Mouse (Mus musculus) ovary, postnatal 36 days (tissue): ENCODE data around the gene Klhl24.

Experiments used
- DNase-seq: peaks from one replicate; pipeline ENCODE4 v3.0.0; 2022; ENCODE audit warnings: low spot score, mixed read lengths

The Klhl24 gene

GRCm38 (mm10) chr16:20144568-20144967, 47.2 kb downstream of the Klhl24 start:
- no peak for DNase-seq

GRCm38 (mm10) chr16:20151991-20152390, 54.6 kb downstream of the Klhl24 start:
- DNase-seq: no peak

- no peak for DNase-seq
Measured at GRCm38 (mm10) chr16:20153742-20154141, 56.4 kb downstream of the Klhl24 start.

- no peak for DNase-seq
Measured at GRCm38 (mm10) chr16:20160130-20160529, 62.8 kb downstream of the Klhl24 start.

GRCm38 (mm10) chr16:20169071-20169470, 71.7 kb downstream of the Klhl24 start:
- no peak for DNase-seq

GRCm38 (mm10) chr16:20169471-20170106, 72.2 kb downstream of the Klhl24 start:
- no peak for DNase-seq
